Mouse (Mus musculus) neural tube, embryonic 11.5 days (tissue): ENCODE measurements around the gene Arl3. TPM values are rescaled to one million over a fixed set of nuclear protein-coding genes. Genes with fewer than 3 reads are reported as not detected.

Experiments
- ATAC-seq: fragments of 200-750 bp; cut with Nextera tagmentation; 2 replicates; pipeline ENCODE4 v1.8.0; 2017; ENCODE audit warnings: moderate number of reproducible peaks, mild to moderate bottlenecking, moderate TSS enrichment, moderate library complexity; ENCODE audit not compliant: insufficient read depth, low FRiP score, low TSS enrichment
- DNase-seq: peaks from one replicate; pipeline ENCODE4 v3.0.0-alpha.2; 2015; ENCODE audit warnings: low spot score
- H3K27ac ChIP-seq: fragments of 300-500 bp; sonication (generic); 2 replicates; pipeline ENCODE4 v1.5.1; 2014; ENCODE audit warnings: low read depth, mild to moderate bottlenecking, low read length
- H3K27me3 ChIP-seq: fragments of 300-500 bp; sonication (generic); 2 replicates; pipeline ENCODE4 v1.6.1; 2014; ENCODE audit warnings: mild to moderate bottlenecking, low read length, mixed read lengths; ENCODE audit not compliant: control insufficient read depth, insufficient read depth
- H3K36me3 ChIP-seq: fragments of 300-500 bp; sonication (generic); 2 replicates; pipeline ENCODE4 v1.6.1; 2014; ENCODE audit warnings: mild to moderate bottlenecking, low read length, moderate library complexity, mixed read lengths; ENCODE audit not compliant: control insufficient read depth, insufficient read depth
- H3K4me1 ChIP-seq: fragments of 300-500 bp; sonication (generic); 2 replicates; pipeline ENCODE4 v1.6.1; 2014; ENCODE audit warnings: low read length, mixed read lengths; ENCODE audit not compliant: control insufficient read depth, insufficient read depth
- H3K4me2 ChIP-seq: fragments of 300-500 bp; sonication (generic); 2 replicates; pipeline ENCODE4 v1.6.1; 2014; ENCODE audit warnings: low read depth, mild to moderate bottlenecking, moderate library complexity
- H3K4me3 ChIP-seq: fragments of 300-500 bp; sonication (generic); 2 replicates; pipeline ENCODE4 v1.5.1; 2014; ENCODE audit warnings: low read depth, low read length
- H3K9ac ChIP-seq: fragments of 300-500 bp; sonication (generic); 2 replicates; pipeline ENCODE4 v1.6.1; 2014; ENCODE audit warnings: mild to moderate bottlenecking, low read length
- H3K9me3 ChIP-seq: fragments of 300-500 bp; sonication (generic); 2 replicates; pipeline ENCODE4 v1.6.1; 2016; ENCODE audit warnings: low read length; ENCODE audit not compliant: control insufficient read depth
- WGBS: fragments of 180-500 bp; shearing (Covaris S2); extraction: QIAGEN DNeasy Blood & Tissue Kit; methylation state at CpG from one replicate; pipeline ENCODE4 v1.1.7; 2014; 5-methylcytosine and 5-hydroxymethylcytosine counted together
- polyA plus RNA-seq: library from polyadenylated mRNA; unstranded; fragments of >200 nt; fragmentation: Nextera tagmentation; extraction: Ambion mirVana; gene quantifications from 2 replicates; pipeline ENCODE4 v1.2.1, GENCODE M21; 2014

Gene Arl3
- polyA plus RNA-seq, 1 experiment from 2014 or later: 123 TPM

- peak within 1 kb of the TSS; percentile 68 for H3K9ac ChIP-seq
- H3K4me1 ChIP-seq: 0 out of 2 replicates have a peak, but pooled peaks cover 4% of the 10 kb centered on the region
- peak within 1 kb of the TSS; percentile 89 for H3K4me2 ChIP-seq
- H3K27me3 ChIP-seq: no peaks in the 10 kb centered on the region
- WGBS: under 1% methylated on average over 18 of the region's 22 CpGs
- peak; percentile 96 for DNase-seq
- H3K4me3 ChIP-seq: peak within 1 kb of the TSS; percentile 93
- H3K9me3 ChIP-seq: no peaks in the 10 kb centered on the region
- H3K27ac ChIP-seq: no peak within 1 kb of the TSS
- no peaks in the 10 kb centered on the region for H3K36me3 ChIP-seq
- peak; percentile 100 for ATAC-seq
Observed at GRCm38 (mm10) chr19:46598720-46599252, 25.8 kb upstream of the Arl3 start, which contains the start of gene Wbp1l. Gene Wbp1l, plus strand, starts transcription at chr19:46599084.

GRCm38 (mm10) chr19:46598187-46598586 lies 25.2 kb upstream of the Arl3 start:
- Histone ChIP-seq H3K27ac (no peak overlapping the region), H3K9ac (no peak overlapping the region), H3K36me3 (no peaks in the 10 kb centered on the region), H3K9me3 (no peaks in the 10 kb centered on the region), H3K4me3 (no peak overlapping the region), H3K27me3 (no peaks in the 10 kb centered on the region), H3K4me2 (peak overlapping the region; percentile 21; the same call in 1 of the 2 replicates), H3K4me1 (0 out of 2 replicates have a peak, but pooled peaks cover 4% of the 10 kb centered on the region)
- WGBS: 84% methylated on average over 4 of the region's 4 CpGs
- ATAC-seq (no peak), DNase-seq (no peak)

- Histone ChIP-seq H3K4me2 (no peak overlapping the region), H3K36me3 (0 out of 2 replicates have a peak, but pooled peaks cover 3% of the 10 kb centered on the region), H3K4me1 (no peaks in the 10 kb centered on the region), H3K4me3 (no peak overlapping the region), H3K9ac (no peak overlapping the region), H3K27me3 (no peaks in the 10 kb centered on the region), H3K27ac (no peak overlapping the region), H3K9me3 (no peaks in the 10 kb centered on the region)
- WGBS: 90% methylated on average over 9 of the region's 9 CpGs
- ATAC-seq (no peak), DNase-seq (no peak)
Observed at GRCm38 (mm10) chr19:46592751-46593439, 19.9 kb upstream of the Arl3 start.

GRCm38 (mm10) chr19:46591575-46591974 lies 18.6 kb upstream of the Arl3 start:
- Histone ChIP-seq H3K27ac (no peak overlapping the region), H3K4me1 (no peaks in the 10 kb centered on the region), H3K9ac (no peak overlapping the region), H3K9me3 (no peaks in the 10 kb centered on the region), H3K27me3 (no peaks in the 10 kb centered on the region), H3K4me2 (no peak overlapping the region), H3K4me3 (no peak overlapping the region), H3K36me3 (0 out of 2 replicates have a peak, but pooled peaks cover 3% of the 10 kb centered on the region)
- 80% methylated on average over 6 of the region's 6 CpGs for WGBS
- DNase-seq: no peak
- ATAC-seq: no peak

GRCm38 (mm10) chr19:46587823-46588508 lies 15.0 kb upstream of the Arl3 start:
- H3K27me3 ChIP-seq: no peaks in the 10 kb centered on the region
- no peak for ATAC-seq
- peak; percentile 82 for DNase-seq
- H3K4me2 ChIP-seq: no peak overlapping the region
- no peak overlapping the region for H3K27ac ChIP-seq
- peaks cover 3% of the 10 kb centered on the region; the same call in 1 of the 2 replicates for H3K36me3 ChIP-seq
- H3K9me3 ChIP-seq: no peaks in the 10 kb centered on the region
- H3K4me3 ChIP-seq: no peak overlapping the region
- no peak overlapping the region for H3K9ac ChIP-seq
- 57% methylated on average over 13 of the region's 13 CpGs for WGBS
- no peaks in the 10 kb centered on the region for H3K4me1 ChIP-seq

GRCm38 (mm10) chr19:46575196-46575595 lies 2.2 kb upstream of the Arl3 start:
- no peak for ATAC-seq
- Histone ChIP-seq H3K27me3 (no peaks in the 10 kb centered on the region), H3K36me3 (no peaks in the 10 kb centered on the region), H3K4me2 (no peak overlapping the region), H3K4me1 (peaks cover 6% of the 10 kb centered on the region), H3K27ac (no peak overlapping the region), H3K4me3 (no peak overlapping the region), H3K9me3 (no peaks in the 10 kb centered on the region), H3K9ac (no peak overlapping the region)
- no peak for DNase-seq
- WGBS: 59% methylated on average over 4 of the region's 4 CpGs

- Histone ChIP-seq H3K27ac (no peak overlapping the region), H3K9ac (peak overlapping the region; percentile 66), H3K27me3 (no peaks in the 10 kb centered on the region), H3K4me3 (peak overlapping the region; percentile 71), H3K9me3 (no peaks in the 10 kb centered on the region), H3K36me3 (no peaks in the 10 kb centered on the region), H3K4me1 (peaks cover 6% of the 10 kb centered on the region), H3K4me2 (peak overlapping the region; percentile 64)
- WGBS: 49% methylated on average over 6 of the region's 6 CpGs
- no peak for DNase-seq
- ATAC-seq: no peak
Observed at GRCm38 (mm10) chr19:46573990-46574389, 992 bp upstream of the Arl3 start.

GRCm38 (mm10) chr19:46572548-46572947 lies 450 bp downstream of the Arl3 start:
- Histone ChIP-seq H3K9ac (peak overlapping the region; percentile 69), H3K27me3 (no peaks in the 10 kb centered on the region), H3K4me1 (peaks cover 6% of the 10 kb centered on the region), H3K27ac (peak overlapping the region; percentile 40; the same call in 1 of the 2 replicates), H3K4me2 (peak overlapping the region; percentile 52), H3K36me3 (no peaks in the 10 kb centered on the region), H3K9me3 (no peaks in the 10 kb centered on the region), H3K4me3 (peak overlapping the region; percentile 71)
- ATAC-seq (peak; percentile 59), DNase-seq (no peak)
- WGBS: under 1% methylated on average over 17 of the region's 17 CpGs
